Mouse (Mus musculus) hindbrain, embryonic 10.5 days (tissue): ENCODE measurements around the gene Ctrc. TPM values are rescaled to one million over a fixed set of nuclear protein-coding genes. Genes with fewer than 3 reads are reported as not detected.
"Not testable (repeated sequence)": the region's sequence is repeated elsewhere in the genome, so short reads cannot be mapped to it uniquely, and the experiment has no call there.

Experiments used
- DNase-seq: peaks from one replicate; pipeline ENCODE4 v3.0.0-alpha.2; 2017; ENCODE audit warnings: low spot score
- H3K27ac ChIP-seq: fragments of 300-500 bp; sonication (generic); 2 replicates; pipeline ENCODE4 v1.5.1; 2016; ENCODE audit warnings: mild to moderate bottlenecking, moderate library complexity
- H3K27me3 ChIP-seq: fragments of 300-500 bp; sonication (generic); 2 replicates; pipeline ENCODE4 v1.6.1; 2016; ENCODE audit warnings: mild to moderate bottlenecking; ENCODE audit not compliant: poor library complexity, insufficient read depth, severe bottlenecking
- H3K36me3 ChIP-seq: fragments of 300-500 bp; sonication (generic); 2 replicates; pipeline ENCODE4 v1.6.1; 2016; ENCODE audit warnings: mild to moderate bottlenecking, moderate library complexity
- H3K4me1 ChIP-seq: fragments of 300-500 bp; sonication (generic); replicated peaks from 2 replicates; pipeline ENCODE4 v1.6.1; 2016; ENCODE audit warnings: mild to moderate bottlenecking
- H3K4me3 ChIP-seq: fragments of 300-500 bp; sonication (generic); 2 replicates; pipeline ENCODE4 v1.5.1; 2016; ENCODE audit warnings: mild to moderate bottlenecking, moderate library complexity
- H3K9me3 ChIP-seq: fragments of 300-500 bp; sonication (generic); 2 replicates; pipeline ENCODE4 v1.6.1; 2016; ENCODE audit warnings: mild to moderate bottlenecking, moderate library complexity
- WGBS: fragments of 180-500 bp; shearing (Covaris S2); methylation state at CpG from one replicate; pipeline ENCODE4 v1.1.7; 2016; 5-methylcytosine and 5-hydroxymethylcytosine counted together
- polyA plus RNA-seq: library from polyadenylated mRNA; unstranded; fragments of >200 nt; fragmentation: Nextera tagmentation; extraction: Ambion mirVana; gene quantifications from 2 replicates; pipeline ENCODE4 v1.2.1, GENCODE M21; 2016

Ctrc gene
- polyA plus RNA-seq, 1 experiment from 2014 or later = not detected

DNA sequence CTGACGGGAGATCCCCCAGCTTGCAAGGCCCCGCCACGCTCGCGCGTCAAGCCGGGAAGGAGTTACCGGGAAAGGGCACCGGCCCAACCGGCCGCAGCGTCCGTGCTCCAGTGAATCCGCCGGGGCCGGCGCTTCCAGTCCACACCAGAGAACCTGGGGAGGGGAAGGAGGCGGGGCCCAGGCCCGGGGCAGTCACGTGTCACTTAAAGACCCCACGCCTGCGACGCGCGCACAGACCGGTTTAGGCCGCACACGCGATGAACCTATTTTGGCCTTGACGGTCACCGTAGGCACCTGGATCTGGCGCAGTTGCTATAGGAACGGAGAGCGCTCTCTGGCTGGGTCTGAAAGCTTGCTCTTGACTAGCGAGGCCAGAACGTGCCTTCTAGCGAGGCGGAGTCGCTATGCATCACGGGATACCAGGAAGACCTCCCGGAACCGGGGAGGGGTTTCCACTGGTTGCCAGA, 55.6 kb downstream of the Ctrc start, which contains the start of gene Dnajc16:
Dnajc16 (minus strand) TSS at position 408 of the 467 bp plus-strand sequence.
- Histone ChIP-seq H3K27ac (peak within 1 kb of the TSS; percentile 95), H3K27me3 (no peaks in the 10 kb centered on the region)
- WGBS = under 1% methylated on average over 42 of the region's 42 CpGs

DNA sequence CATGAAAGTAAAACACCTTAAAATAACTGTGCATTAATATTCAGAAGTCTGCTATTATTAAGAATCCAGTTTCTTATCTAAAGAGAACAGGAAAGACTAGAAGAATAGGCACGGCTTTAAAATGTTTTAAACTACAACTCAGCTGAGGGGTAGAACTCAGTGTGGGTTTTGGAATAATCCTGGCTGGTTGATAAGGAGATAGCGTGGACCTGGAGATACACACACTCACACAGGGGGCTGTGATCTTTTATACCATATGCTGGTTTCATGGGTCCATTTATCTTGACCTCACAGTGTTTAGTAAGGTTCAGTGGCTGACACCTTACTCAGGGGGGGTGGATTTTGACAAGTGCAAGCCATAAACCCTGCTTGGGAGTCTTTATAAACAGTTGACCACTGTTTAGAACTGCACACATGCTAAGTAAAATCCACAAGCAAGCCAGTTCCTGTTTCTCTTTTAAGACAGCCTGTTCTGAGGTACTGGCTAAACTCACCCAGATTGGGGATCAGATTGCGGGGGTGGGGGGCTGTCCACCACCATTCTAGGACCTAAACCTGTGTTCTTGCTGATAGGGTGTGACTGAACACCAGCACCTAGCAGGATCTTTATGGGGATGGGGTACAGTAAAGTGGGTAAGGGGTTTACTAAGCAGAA, 56.5 kb downstream of the Ctrc start:
- H3K27ac ChIP-seq = peak overlapping the region; percentile 95

More for the DNA sequence above, 55.6 kb downstream of the Ctrc start, which contains the start of gene Dnajc16:
- Histone ChIP-seq H3K9me3 (no peaks in the 10 kb centered on the region), H3K4me3 (peak within 1 kb of the TSS; percentile 92), H3K36me3 (peaks cover 24% of the 10 kb centered on the region), H3K4me1 (peaks cover 36% of the 10 kb centered on the region)
- peak; percentile 99 for DNase-seq

DNA sequence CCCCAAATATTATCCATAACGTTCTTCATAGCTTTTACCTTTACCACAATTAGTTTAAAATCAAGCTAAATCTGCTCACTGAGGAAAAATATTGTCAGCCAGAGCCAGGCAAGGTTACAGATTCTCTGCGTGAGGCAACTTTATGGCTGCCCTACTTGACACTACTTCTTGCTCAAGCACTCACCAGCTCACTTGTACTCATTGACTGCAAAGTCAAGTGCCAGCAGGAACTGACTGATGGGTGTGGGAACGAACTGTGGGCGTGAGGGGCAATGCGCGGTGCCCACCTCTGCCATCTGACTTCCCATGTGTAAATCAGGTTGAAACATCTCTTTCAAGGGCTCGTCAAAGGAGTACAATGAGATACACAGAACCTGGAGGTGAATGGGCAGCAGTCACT, 58.7 kb downstream of the Ctrc start:
- Histone ChIP-seq H3K27ac (no peak overlapping the region), H3K9me3 (no peaks in the 10 kb centered on the region), H3K27me3 (no peaks in the 10 kb centered on the region), H3K4me3 (no peak overlapping the region), H3K36me3 (peaks cover 55% of the 10 kb centered on the region), H3K4me1 (peaks cover 14% of the 10 kb centered on the region)
- 94% methylated on average over 7 of the region's 7 CpGs for WGBS
- DNase-seq = no peak

More for the DNA sequence above, 56.5 kb downstream of the Ctrc start:
- DNase-seq = peak; percentile 5
- Histone ChIP-seq H3K4me1 (peaks cover 29% of the 10 kb centered on the region), H3K27me3 (no peaks in the 10 kb centered on the region), H3K9me3 (no peaks in the 10 kb centered on the region), H3K4me3 (peak overlapping the region; percentile 92), H3K36me3 (peaks cover 33% of the 10 kb centered on the region)
- WGBS = 57% methylated on average over 3 of the region's 3 CpGs

DNA sequence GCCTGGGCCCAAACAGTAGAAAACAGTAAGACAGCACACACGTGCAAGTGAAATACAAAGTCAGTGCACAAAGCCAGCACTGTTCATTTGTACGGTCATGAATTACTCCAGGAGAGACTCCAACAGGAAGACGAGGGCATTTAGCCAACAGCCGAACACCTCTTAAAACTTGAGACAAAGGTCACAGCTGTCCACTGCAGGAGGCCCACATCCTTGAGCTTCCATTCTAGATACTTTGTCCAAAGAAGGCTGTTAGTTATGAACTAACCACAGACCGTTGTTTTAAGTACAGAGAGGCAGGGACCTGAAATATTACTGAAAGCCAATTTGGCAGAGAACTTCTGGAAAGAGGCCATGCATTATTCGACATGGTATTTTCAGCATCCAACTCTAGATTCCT, 59.1 kb downstream of the Ctrc start:
- WGBS = 88% methylated on average over 6 of the region's 6 CpGs
- peaks cover 60% of the 10 kb centered on the region for H3K36me3 ChIP-seq

DNA sequence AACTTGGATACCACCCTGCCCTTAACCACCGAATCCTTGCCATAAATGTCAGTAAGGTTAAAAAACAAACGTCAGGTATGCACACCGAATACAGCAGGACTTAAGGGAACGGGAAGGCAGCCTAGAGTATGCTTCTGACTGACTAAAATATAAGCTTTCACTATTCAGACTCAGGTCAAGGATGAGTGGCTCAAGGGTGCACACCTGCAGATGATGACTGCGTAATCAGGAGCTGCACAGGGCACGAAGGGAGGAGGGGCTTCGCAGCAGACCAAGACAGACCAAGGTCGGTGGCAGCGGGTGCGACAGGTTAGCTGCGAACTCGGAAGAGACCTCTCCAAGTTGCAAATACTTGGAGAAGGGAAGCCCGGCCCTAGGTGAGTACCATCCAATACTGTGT, 60.0 kb downstream of the Ctrc start:
- H3K27ac ChIP-seq = no peak overlapping the region
- WGBS = 91% methylated on average over 13 of the region's 13 CpGs
- H3K9me3 ChIP-seq = no peaks in the 10 kb centered on the region
- H3K4me3 ChIP-seq = no peak overlapping the region
- DNase-seq = no peak
- H3K27me3 ChIP-seq = no peaks in the 10 kb centered on the region
- H3K4me1 ChIP-seq = peaks cover 12% of the 10 kb centered on the region
- H3K36me3 ChIP-seq = peaks cover 69% of the 10 kb centered on the region

More for the DNA sequence above, 59.1 kb downstream of the Ctrc start:
- no peaks in the 10 kb centered on the region for H3K27me3 ChIP-seq
- DNase-seq = no peak
- H3K4me3 ChIP-seq = no peak overlapping the region
- no peaks in the 10 kb centered on the region for H3K9me3 ChIP-seq
- no peak overlapping the region for H3K27ac ChIP-seq
- H3K4me1 ChIP-seq = peaks cover 13% of the 10 kb centered on the region

DNA sequence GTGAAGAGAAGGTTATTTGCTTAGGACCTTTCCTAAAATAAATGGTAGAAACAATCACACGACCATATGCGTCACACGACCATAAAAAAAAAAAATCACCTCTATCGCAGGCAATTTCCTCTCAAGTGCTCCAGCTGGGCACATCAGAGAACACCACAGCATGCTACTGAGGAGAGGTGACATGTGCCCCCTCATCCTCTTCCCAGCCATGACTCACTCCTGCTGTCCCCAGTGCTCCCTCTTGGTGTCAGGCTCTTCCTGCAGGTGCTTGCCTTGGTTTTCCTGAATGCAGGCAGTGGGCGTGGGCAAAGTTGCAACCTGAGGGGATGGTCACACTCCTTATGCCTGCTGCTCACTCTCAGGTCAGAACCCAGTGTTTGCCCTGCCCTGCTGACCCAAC, 61.3 kb downstream of the Ctrc start:
- Histone ChIP-seq H3K9me3 (no peaks in the 10 kb centered on the region), H3K27ac (no peak overlapping the region), H3K4me1 (peaks cover 5% of the 10 kb centered on the region), H3K27me3 (no peaks in the 10 kb centered on the region), H3K4me3 (no peak overlapping the region), H3K36me3 (peaks cover 82% of the 10 kb centered on the region)
- DNase-seq = no peak
- WGBS = 90% methylated on average over 5 of the region's 5 CpGs

DNA sequence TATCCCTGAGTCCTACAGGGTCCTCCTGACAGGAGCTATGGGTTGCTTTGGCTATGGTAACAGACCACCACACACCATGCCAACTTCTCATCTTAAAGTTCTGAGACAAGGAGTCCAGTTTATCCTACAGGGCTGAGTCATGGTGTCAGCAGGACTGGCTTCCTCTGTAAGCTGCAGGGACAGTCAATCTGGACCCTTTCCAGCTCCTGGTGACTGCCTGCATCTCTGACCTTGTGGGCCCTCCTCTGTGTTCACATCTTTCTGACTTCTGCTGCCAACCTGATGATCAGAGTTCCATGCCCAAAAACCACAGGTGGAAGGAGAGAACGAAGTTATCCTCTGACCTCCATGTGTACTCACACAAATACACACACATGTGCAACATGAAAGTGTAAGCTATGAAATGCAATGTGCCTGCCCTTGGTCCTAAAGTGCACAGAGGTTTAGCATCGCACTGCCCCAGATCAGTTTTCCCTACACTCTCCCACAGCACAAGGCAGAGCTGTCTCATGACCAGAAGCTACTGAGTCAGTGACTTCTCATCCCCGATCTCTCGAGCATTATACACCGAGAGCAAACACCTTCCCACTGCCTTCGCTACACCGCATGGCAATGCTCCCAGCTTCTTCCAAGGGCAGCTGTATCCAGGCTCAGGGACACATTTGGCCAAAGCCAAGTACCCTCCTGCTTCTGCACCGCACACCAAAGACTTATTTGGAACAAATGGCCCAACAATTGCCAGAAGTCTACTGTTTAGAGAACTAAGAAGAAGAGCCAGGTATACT, 64.8 kb downstream of the Ctrc start:
- Histone ChIP-seq H3K4me3 (no peak overlapping the region), H3K27ac (no peak overlapping the region), H3K9me3 (no peaks in the 10 kb centered on the region), H3K27me3 (no peaks in the 10 kb centered on the region), H3K4me1 (no peaks in the 10 kb centered on the region), H3K36me3 (peaks cover 100% of the 10 kb centered on the region)
- no peak for DNase-seq
- WGBS = 96% methylated on average over 8 of the region's 8 CpGs

DNA sequence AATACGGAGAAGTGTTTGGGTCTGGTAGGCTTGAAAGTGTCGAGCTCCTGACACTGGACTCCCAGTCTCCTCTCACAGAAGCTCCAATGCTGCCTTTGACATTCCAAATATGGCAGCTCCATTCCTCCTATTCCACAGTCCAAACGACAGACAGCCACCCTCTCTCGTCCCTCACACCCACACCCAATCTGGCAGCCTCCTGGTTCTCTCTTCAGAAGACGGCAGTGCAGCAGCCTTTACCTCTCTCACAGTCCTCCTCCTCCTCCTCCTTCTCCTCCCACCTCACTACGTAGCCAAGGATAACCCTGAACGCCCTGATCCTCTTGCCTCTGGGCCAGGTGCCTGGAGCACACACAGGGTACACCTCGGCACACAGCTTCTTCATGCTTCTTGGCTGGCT, 66.3 kb downstream of the Ctrc start:
- Histone ChIP-seq H3K27ac (no peak overlapping the region), H3K4me1 (no peaks in the 10 kb centered on the region), H3K9me3 (no peaks in the 10 kb centered on the region), H3K27me3 (no peaks in the 10 kb centered on the region), H3K4me3 (no peak overlapping the region), H3K36me3 (peaks cover 100% of the 10 kb centered on the region)
- 94% methylated on average over 8 of the region's 8 CpGs for WGBS
- DNase-seq = no peak

DNA sequence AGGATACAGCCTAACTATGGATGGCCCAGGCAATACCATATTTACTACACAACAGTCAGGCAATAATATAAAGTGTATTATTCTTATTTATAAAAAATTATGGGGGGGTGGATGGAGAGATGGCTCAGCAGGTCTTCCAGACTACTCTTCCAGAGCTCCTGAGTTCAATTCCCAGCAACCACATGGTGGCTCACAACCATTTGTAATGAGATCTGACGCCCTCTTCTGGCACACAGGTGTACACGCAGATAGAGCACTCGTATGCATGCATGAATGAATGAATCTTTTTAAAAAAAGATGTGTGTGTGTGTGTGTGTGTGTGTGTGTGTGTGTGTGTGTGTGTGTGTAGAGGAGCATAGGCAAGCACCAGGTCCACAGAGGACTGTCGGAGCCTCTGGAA, 73.1 kb downstream of the Ctrc start:
- H3K27ac ChIP-seq, DNase-seq, H3K4me3 ChIP-seq, H3K27me3 ChIP-seq, H3K9me3 ChIP-seq, H3K4me1 ChIP-seq: not testable (repeated sequence)
- 86% methylated on average over 4 of the region's 4 CpGs for WGBS
- peaks cover 100% of the 10 kb centered on the region for H3K36me3 ChIP-seq

DNA sequence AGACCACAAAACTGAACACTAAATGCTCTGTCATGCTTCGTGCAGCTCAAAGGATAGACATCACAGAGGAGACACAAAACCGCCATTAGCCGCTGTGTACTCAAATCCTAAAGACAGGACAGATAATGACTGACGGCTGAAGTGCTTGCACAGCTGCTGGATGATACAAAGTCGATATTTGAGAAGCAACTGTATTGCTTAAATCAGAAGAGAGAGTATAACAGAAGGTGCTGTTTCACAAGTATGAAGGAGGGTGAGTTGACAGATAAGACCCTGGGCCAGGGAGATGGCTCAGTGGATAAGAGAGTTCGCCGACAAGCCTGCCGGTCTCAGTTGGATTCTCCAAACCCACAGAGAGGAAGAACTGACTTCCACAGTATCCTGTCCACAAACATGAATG, 74.3 kb downstream of the Ctrc start:
- Histone ChIP-seq H3K4me1 (no peaks in the 10 kb centered on the region), H3K36me3 (peaks cover 100% of the 10 kb centered on the region)
- no peak for DNase-seq

DNA sequence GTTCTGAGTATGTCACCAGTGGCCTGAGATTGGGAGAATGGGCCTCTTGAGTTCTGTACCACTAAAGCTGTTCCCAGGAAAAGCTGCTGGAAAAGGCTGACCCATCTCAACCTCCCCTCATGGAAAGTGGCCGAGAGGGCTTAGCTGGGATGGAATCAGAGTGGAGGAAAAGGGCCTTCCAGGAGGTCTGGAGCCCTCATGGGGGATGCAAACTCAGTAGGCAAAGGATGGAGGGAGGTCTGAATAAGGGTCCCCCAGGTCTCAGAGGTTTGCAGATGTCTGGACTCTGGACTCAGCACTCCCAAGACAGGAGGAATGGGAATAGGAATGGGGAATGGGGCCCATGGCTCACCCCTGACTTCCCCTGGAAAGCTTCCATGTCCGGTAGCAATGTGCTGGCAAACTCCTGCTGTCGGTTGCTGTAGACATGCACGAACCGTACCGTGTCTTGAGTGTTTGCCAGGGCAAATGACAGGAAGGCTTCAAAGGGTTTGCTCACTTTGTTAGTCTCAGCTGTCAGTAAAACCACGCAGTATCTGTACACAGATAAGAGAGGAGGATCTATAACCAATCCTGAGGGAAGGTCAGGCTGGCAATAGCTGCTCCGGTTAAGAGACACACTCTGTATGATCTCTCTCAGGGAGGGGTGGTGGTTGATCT, 76.5 kb downstream of the Ctrc start:
- no peak overlapping the region for H3K27ac ChIP-seq
- no peaks in the 10 kb centered on the region for H3K4me1 ChIP-seq
- no peak overlapping the region for H3K4me3 ChIP-seq
- DNase-seq = no peak
- peaks cover 96% of the 10 kb centered on the region for H3K36me3 ChIP-seq
- H3K27me3 ChIP-seq = no peaks in the 10 kb centered on the region
- 95% methylated on average over 8 of the region's 8 CpGs for WGBS
- H3K9me3 ChIP-seq = no peaks in the 10 kb centered on the region

More for the DNA sequence above, 74.3 kb downstream of the Ctrc start:
- WGBS = 92% methylated on average over 8 of the region's 8 CpGs
- no peaks in the 10 kb centered on the region for H3K9me3 ChIP-seq
- H3K27me3 ChIP-seq = no peaks in the 10 kb centered on the region
- no peak overlapping the region for H3K4me3 ChIP-seq
- no peak overlapping the region for H3K27ac ChIP-seq

DNA sequence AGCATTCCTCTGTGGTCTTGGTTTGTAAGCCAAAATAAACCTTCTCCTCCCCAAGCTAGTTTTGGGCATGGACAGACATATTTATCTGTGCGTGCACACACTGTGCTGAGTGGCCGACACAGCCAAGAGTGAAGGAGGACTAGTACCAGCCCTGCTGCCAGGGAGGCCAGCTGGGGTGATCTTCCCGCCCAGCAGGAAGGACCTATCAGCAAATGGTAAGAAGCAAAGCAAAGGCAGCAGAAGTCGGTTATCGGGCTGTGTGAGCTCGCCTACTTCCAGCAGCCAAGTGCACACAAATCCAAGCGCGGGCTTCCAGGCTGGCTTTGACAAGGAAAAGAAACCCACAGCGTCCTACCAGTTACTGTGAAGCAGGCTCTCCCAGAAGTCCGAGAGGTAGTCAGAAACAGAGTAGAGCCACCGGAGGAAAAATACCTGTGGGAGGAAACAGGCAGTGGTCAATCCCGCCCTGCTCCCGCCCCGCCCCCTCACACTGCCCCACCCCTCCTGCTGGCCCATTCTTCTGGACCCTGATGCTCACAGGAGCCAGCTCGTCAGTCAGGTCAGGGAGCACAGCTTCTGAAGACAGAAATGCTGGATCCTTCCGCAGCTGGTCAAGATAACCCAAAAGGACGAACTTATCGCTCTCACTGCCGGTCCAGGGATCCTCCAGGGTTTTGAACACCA, 78.7 kb downstream of the Ctrc start:
- 77% methylated on average over 19 of the region's 19 CpGs for WGBS
- DNase-seq = no peak
- Histone ChIP-seq H3K27ac (no peak overlapping the region), H3K9me3 (no peaks in the 10 kb centered on the region), H3K27me3 (no peaks in the 10 kb centered on the region), H3K36me3 (peaks cover 96% of the 10 kb centered on the region), H3K4me1 (no peaks in the 10 kb centered on the region), H3K4me3 (no peak overlapping the region)
